In genomic region chr8:94871108-94871894, GRCm38 (mm10) we compare ENCODE assay signal across 8 mouse cellular contexts. TPM values are rescaled to one million over a fixed set of nuclear protein-coding genes. Genes with fewer than 3 reads are reported as not detected.
DNase-seq lines count a peak whose midpoint lies in the region; ATAC-seq and TF ChIP-seq lines count a peak whose summit lies in the region.

No protein-coding gene starts in this region.

- H3K4me3 ChIP-seq in embryonic facial prominence, embryonic 11.5 days (ENCODE audit: low read depth, low read length) = peak overlapping the region; percentile 42
- H3K4me3 ChIP-seq in limb, embryonic 14.5 days (replicated peaks; ENCODE audit: low read length) = peak overlapping the region; percentile 51
- peak overlapping the region; percentile 72 for H3K4me3 ChIP-seq in midbrain, embryonic 16.5 days (ENCODE audit: low read depth, low read length)

- 0 out of 2 replicates have a peak, but pooled peaks have one; percentile 11 for ATAC-seq in embryonic facial prominence, embryonic 11.5 days (replicated peaks; ENCODE audit: insufficient number of reproducible peaks, low FRiP score, low TSS enrichment, low read depth)
- peak; percentile 83 for ATAC-seq in limb, embryonic 14.5 days (ENCODE audit: low FRiP score, low read depth)
- peak; percentile 87 for ATAC-seq in midbrain, embryonic 16.5 days

- WGBS in embryonic facial prominence, embryonic 11.5 days = 13% methylated on average over 7 of the region's 7 CpGs
- WGBS in limb, embryonic 14.5 days = 0% methylated on average over 7 of the region's 7 CpGs
- WGBS in midbrain, embryonic 16.5 days = 6% methylated on average over 6 of the region's 7 CpGs

- peak overlapping the region; percentile 29 for H3K9ac ChIP-seq in embryonic facial prominence, embryonic 11.5 days (replicated peaks; ENCODE audit: low read length)
- peak overlapping the region; percentile 57 for H3K9ac ChIP-seq in limb, embryonic 14.5 days (ENCODE audit: low read depth, low read length, severe bottlenecking)
- H3K9ac ChIP-seq in midbrain, embryonic 16.5 days (ENCODE audit: low read depth, low read length) = peak overlapping the region; percentile 88

- H3K36me3 ChIP-seq in embryonic facial prominence, embryonic 11.5 days (replicated peaks; ENCODE audit: control insufficient read depth, insufficient read depth, low read depth, low read length) = no peaks in the 10 kb centered on the region; the same call in 1 of the 2 replicates
- H3K36me3 ChIP-seq in limb, embryonic 14.5 days (ENCODE audit: control insufficient read depth, insufficient read depth, low read length) = peaks cover 9% of the 10 kb centered on the region
- peaks cover 6% of the 10 kb centered on the region; the same call in 1 of the 2 replicates for H3K36me3 ChIP-seq in midbrain, embryonic 16.5 days (ENCODE audit: control insufficient read depth, insufficient read depth, low read length)

- no peak for TF ChIP-seq POLR2A in limb, embryonic 14.5 days (IDR thresholded peaks at IDR 0.05; ENCODE audit: borderline replicate concordance, extremely low read depth, insufficient read depth, insufficient read length)

- peak overlapping the region; percentile 75 for H3K4me2 ChIP-seq in embryonic facial prominence, embryonic 11.5 days (ENCODE audit: low read depth, low read length)
- peak overlapping the region; percentile 95 for H3K4me2 ChIP-seq in limb, embryonic 14.5 days (replicated peaks; ENCODE audit: low read depth, low read length, severe bottlenecking)
- H3K4me2 ChIP-seq in midbrain, embryonic 16.5 days (ENCODE audit: low read length) = peak overlapping the region; percentile 84

- no peak overlapping the region for H3K27ac ChIP-seq in embryonic facial prominence, embryonic 11.5 days (replicated peaks; ENCODE audit: low read depth, low read length)
- H3K27ac ChIP-seq in limb, embryonic 14.5 days (replicated peaks; ENCODE audit: low read depth, low read length) = peak overlapping the region; percentile 33
- H3K27ac ChIP-seq in midbrain, embryonic 16.5 days (ENCODE audit: low read length) = peak overlapping the region; percentile 85

- H3K9me3 ChIP-seq in embryonic facial prominence, embryonic 11.5 days (replicated peaks; ENCODE audit: control insufficient read depth, low read length) = no peaks in the 10 kb centered on the region
- H3K9me3 ChIP-seq in limb, embryonic 14.5 days (ENCODE audit: control insufficient read depth, low read length) = no peaks in the 10 kb centered on the region
- no peaks in the 10 kb centered on the region for H3K9me3 ChIP-seq in midbrain, embryonic 16.5 days (replicated peaks; ENCODE audit: control insufficient read depth, low read length, poor library complexity, severe bottlenecking)

- peak; percentile 73 for DNase-seq in urinary bladder, postnatal 14 days (ENCODE audit: low spot score)
- no peak for DNase-seq in urinary bladder, adult 2 months (ENCODE audit: low spot score)
- DNase-seq in embryonic facial prominence, embryonic 11.5 days (ENCODE audit: low spot score) = peak; percentile 79
- DNase-seq in heart, adult 9 months (ENCODE audit: low spot score in 2 of 2) = peak; percentile 77 to 81
- peak; percentile 81 to 86 for DNase-seq in kidney, adult 8-10 months
- DNase-seq in limb, embryonic 14.5 days (ENCODE audit: low spot score) = peak; percentile 83
- DNase-seq in testis, postnatal 14 days (ENCODE audit: low spot score) = peak; percentile 36

- peaks cover 7% of the 10 kb centered on the region for H3K27me3 ChIP-seq in embryonic facial prominence, embryonic 11.5 days (ENCODE audit: control insufficient read depth, insufficient read depth, low read length)
- peaks cover 3% of the 10 kb centered on the region; the same call in 1 of the 2 replicates for H3K27me3 ChIP-seq in limb, embryonic 14.5 days (ENCODE audit: control insufficient read depth, insufficient read depth, low read length)
- H3K27me3 ChIP-seq in midbrain, embryonic 16.5 days (ENCODE audit: control insufficient read depth, insufficient read depth, low read depth, low read length) = peaks cover 8% of the 10 kb centered on the region

- H3K4me1 ChIP-seq in embryonic facial prominence, embryonic 11.5 days (ENCODE audit: control insufficient read depth, insufficient read depth, low read length) = peaks cover 4% of the 10 kb centered on the region
- peaks cover 46% of the 10 kb centered on the region for H3K4me1 ChIP-seq in limb, embryonic 14.5 days (ENCODE audit: control insufficient read depth, insufficient read depth, low read length)
- peaks cover 35% of the 10 kb centered on the region for H3K4me1 ChIP-seq in midbrain, embryonic 16.5 days (ENCODE audit: control insufficient read depth, insufficient read depth, low read length)

RNA-seq across cellular contexts. Expression of gene Dok4, which starts 4.8 kb away (rescaled TPM):
- polyA plus RNA-seq in urinary bladder, adult 2 months (2012; rRNA removed) = 12.4 and 13.6 TPM in 2 replicates
- polyA plus RNA-seq in embryonic facial prominence, embryonic 11.5 days (2014; fragmentation: Nextera tagmentation; extraction: Ambion mirVana) = 11.6 and 11.9 TPM in 2 replicates
- 29.1 and 35.8 TPM in 2 replicates for polyA plus RNA-seq in limb, embryonic 14.5 days (2012; rRNA removed)
- polyA plus RNA-seq in limb, embryonic 14.5 days (2014; fragmentation: Nextera tagmentation; extraction: Ambion mirVana) = 23.3 and 26.9 TPM in 2 replicates
- 96.2 and 112 TPM in 2 replicates for polyA plus RNA-seq in midbrain, embryonic 16.5 days (2015; fragmentation: Nextera tagmentation; extraction: Ambion mirVana)

RNA-seq across cellular contexts. Expression of gene Polr2c, which starts 14.1 kb away (rescaled TPM):
- polyA plus RNA-seq in urinary bladder, adult 2 months (2012; rRNA removed) = 89.5 and 99.2 TPM in 2 replicates
- polyA plus RNA-seq in embryonic facial prominence, embryonic 11.5 days (2014; fragmentation: Nextera tagmentation; extraction: Ambion mirVana) = 169 and 173 TPM in 2 replicates
- polyA plus RNA-seq in limb, embryonic 14.5 days (2012; rRNA removed) = 129 and 135 TPM in 2 replicates
- polyA plus RNA-seq in limb, embryonic 14.5 days (2014; fragmentation: Nextera tagmentation; extraction: Ambion mirVana) = 135 and 140 TPM in 2 replicates
- 111 and 112 TPM in 2 replicates for polyA plus RNA-seq in midbrain, embryonic 16.5 days (2015; fragmentation: Nextera tagmentation; extraction: Ambion mirVana)

RNA-seq across cellular contexts. Expression of gene Ciapin1, which starts 33.1 kb away (rescaled TPM):
- polyA plus RNA-seq in urinary bladder, adult 2 months (2012; rRNA removed) = 22.0 and 27.7 TPM in 2 replicates
- polyA plus RNA-seq in embryonic facial prominence, embryonic 11.5 days (2014; fragmentation: Nextera tagmentation; extraction: Ambion mirVana) = 123 and 139 TPM in 2 replicates
- polyA plus RNA-seq in limb, embryonic 14.5 days (2012; rRNA removed) = 55.0 and 55.2 TPM in 2 replicates
- polyA plus RNA-seq in limb, embryonic 14.5 days (2014; fragmentation: Nextera tagmentation; extraction: Ambion mirVana) = 83.6 and 84.3 TPM in 2 replicates
- polyA plus RNA-seq in midbrain, embryonic 16.5 days (2015; fragmentation: Nextera tagmentation; extraction: Ambion mirVana) = 188 and 194 TPM in 2 replicates

RNA-seq across cellular contexts. Expression of gene Coq9, which starts 33.2 kb away (rescaled TPM):
- 62.3 and 72.1 TPM in 2 replicates for polyA plus RNA-seq in urinary bladder, adult 2 months (2012; rRNA removed)
- 51.9 and 52.8 TPM in 2 replicates for polyA plus RNA-seq in embryonic facial prominence, embryonic 11.5 days (2014; fragmentation: Nextera tagmentation; extraction: Ambion mirVana)
- 84.5 and 88.1 TPM in 2 replicates for polyA plus RNA-seq in limb, embryonic 14.5 days (2012; rRNA removed)
- polyA plus RNA-seq in limb, embryonic 14.5 days (2014; fragmentation: Nextera tagmentation; extraction: Ambion mirVana) = 72.4 and 86.0 TPM in 2 replicates
- 53.5 and 61.2 TPM in 2 replicates for polyA plus RNA-seq in midbrain, embryonic 16.5 days (2015; fragmentation: Nextera tagmentation; extraction: Ambion mirVana)

RNA-seq across cellular contexts. Expression of gene Ccdc102a, which starts 46.6 kb away (rescaled TPM):
- 36.5 and 36.8 TPM in 2 replicates for polyA plus RNA-seq in urinary bladder, adult 2 months (2012; rRNA removed)
- polyA plus RNA-seq in embryonic facial prominence, embryonic 11.5 days (2014; fragmentation: Nextera tagmentation; extraction: Ambion mirVana) = 28.1 and 30.3 TPM in 2 replicates
- 60.1 and 60.7 TPM in 2 replicates for polyA plus RNA-seq in limb, embryonic 14.5 days (2012; rRNA removed)
- 52.9 and 66.3 TPM in 2 replicates for polyA plus RNA-seq in limb, embryonic 14.5 days (2014; fragmentation: Nextera tagmentation; extraction: Ambion mirVana)
- polyA plus RNA-seq in midbrain, embryonic 16.5 days (2015; fragmentation: Nextera tagmentation; extraction: Ambion mirVana) = 3.4 and 3.8 TPM in 2 replicates

Comparison
In these comparisons a context has a peak if more than half of its experiments do, and no peak if none do; other contexts are left out.
1. ATAC-seq: peak in every context shown above with its lines; median percentile 87 in midbrain, embryonic 16.5 days; 83 in limb, embryonic 14.5 days; 11 in embryonic facial prominence, embryonic 11.5 days.
2. H3K9ac ChIP-seq: peak in every context shown above with its lines; median percentile 88 in midbrain, embryonic 16.5 days; 57 in limb, embryonic 14.5 days; 29 in embryonic facial prominence, embryonic 11.5 days.